Mouse (Mus musculus) adrenal gland, adult 18-20 months (tissue): ENCODE data around the gene Sugt1. TPM values are rescaled to one million over a fixed set of nuclear protein-coding genes. Genes with fewer than 3 reads are reported as not detected.
A peak's percentile ranks its signal among the peaks of the same experiment; 100 is the strongest.

Experiments
- DNase-seq, 2 experiments: peaks; one replicate each; pipeline ENCODE4 v3.0.0; 2021 to 2022; ENCODE audit warnings: low spot score in 2 of 2
- total RNA-seq, 2 experiments: library from RNA; stranded (reverse); gene quantifications; 1 replicate in 1 of 2; 2 replicates in 1 of 2; pipeline ENCODE4 v1.2.3; 2021

Sugt1 gene
- total RNA-seq, 2 experiments from 2014 or later, result 79.4 to 121 TPM

- no peak for DNase-seq
Measured at GRCm38 (mm10) chr14:79606392-79606791, 18.9 kb downstream of the Sugt1 start.

- no peak for DNase-seq
Measured at GRCm38 (mm10) chr14:79606867-79607266, 19.4 kb downstream of the Sugt1 start.

- DNase-seq, result no peak
Measured at GRCm38 (mm10) chr14:79607352-79607751, 19.9 kb downstream of the Sugt1 start.

GRCm38 (mm10) chr14:79608286-79608685 lies 20.8 kb downstream of the Sugt1 start:
- DNase-seq, result no peak

GRCm38 (mm10) chr14:79617121-79617828 lies 29.8 kb downstream of the Sugt1 start:
- no peak for DNase-seq

GRCm38 (mm10) chr14:79619802-79620201 lies 32.3 kb downstream of the Sugt1 start:
- no peak for DNase-seq

GRCm38 (mm10) chr14:79621143-79621542 lies 33.7 kb downstream of the Sugt1 start:
- no peak for DNase-seq

- DNase-seq, result no peak
Measured at GRCm38 (mm10) chr14:79632330-79632729, 44.8 kb downstream of the Sugt1 start.

GRCm38 (mm10) chr14:79633196-79633595 lies 45.7 kb downstream of the Sugt1 start:
- no peak for DNase-seq

- no peak for DNase-seq
Measured at GRCm38 (mm10) chr14:79636814-79637213, 49.3 kb downstream of the Sugt1 start.

- DNase-seq, result no peak
Measured at GRCm38 (mm10) chr14:79642063-79642462, 54.6 kb downstream of the Sugt1 start.

- no peak for DNase-seq
Measured at GRCm38 (mm10) chr14:79645378-79645777, 57.9 kb downstream of the Sugt1 start.

GRCm38 (mm10) chr14:79649680-79650079 lies 62.2 kb downstream of the Sugt1 start:
- no peak for DNase-seq

- DNase-seq, result no peak
Measured at GRCm38 (mm10) chr14:79652654-79653053, 65.2 kb downstream of the Sugt1 start.

- no peak for DNase-seq
Measured at GRCm38 (mm10) chr14:79658286-79658685, 70.8 kb downstream of the Sugt1 start.

- no peak for DNase-seq
Measured at GRCm38 (mm10) chr14:79658748-79659508, 71.4 kb downstream of the Sugt1 start.

GRCm38 (mm10) chr14:79660467-79660866 lies 73.0 kb downstream of the Sugt1 start:
- DNase-seq, result no peak

GRCm38 (mm10) chr14:79661005-79661917 lies 73.8 kb downstream of the Sugt1 start:
- peak; percentile 72 for DNase-seq

- no peak for DNase-seq
Measured at GRCm38 (mm10) chr14:79662001-79662400, 74.5 kb downstream of the Sugt1 start, which contains the start of gene Cnmd. Gene Cnmd (minus strand): TSS chr14:79662170.

- DNase-seq, result no peak
Measured at GRCm38 (mm10) chr14:79671008-79671407, 83.5 kb downstream of the Sugt1 start.

- no peak for DNase-seq
Measured at GRCm38 (mm10) chr14:79672567-79672966, 85.1 kb downstream of the Sugt1 start.
